Mouse (Mus musculus) limb, embryonic 15.5 days (tissue): ENCODE measurements around the gene Cdc37. TPM values are rescaled to one million over a fixed set of nuclear protein-coding genes. Genes with fewer than 3 reads are reported as not detected.

Experiments used
- polyA plus RNA-seq: library from polyadenylated mRNA; unstranded; fragments of >200 nt; fragmentation: Nextera tagmentation; extraction: Ambion mirVana; gene quantifications from 2 replicates; pipeline ENCODE4 v1.2.1, GENCODE M21; 2015

Gene Cdc37
- polyA plus RNA-seq, 1 experiment from 2014 or later = 298 TPM

Other genes starting within 250 kb of the Cdc37 start
- 79.7 and 82.3 TPM in 2 replicates for gene Dnmt1, start 190.1 kb downstream of the Cdc37 start, polyA plus RNA-seq
- gene S1pr2, start 173.2 kb downstream of the Cdc37 start, polyA plus RNA-seq = 62.0 and 65.1 TPM in 2 replicates
- gene Mrpl4, start 147.2 kb downstream of the Cdc37 start, polyA plus RNA-seq = 112 and 116 TPM in 2 replicates
- 23.4 and 24.4 TPM in 2 replicates for gene Icam1, start 134.0 kb downstream of the Cdc37 start, polyA plus RNA-seq
- 0.96 and 3.0 TPM in 2 replicates for gene Icam4, start 120.6 kb downstream of the Cdc37 start, polyA plus RNA-seq
- gene Icam5, start 117.9 kb downstream of the Cdc37 start, polyA plus RNA-seq = 0.05 and 0.21 TPM in 2 replicates
- gene Zglp1, start 82.9 kb downstream of the Cdc37 start, polyA plus RNA-seq = 0.56 TPM in 1 of 2 replicates, not detected in the other
- gene Gm49373, start 76.9 kb downstream of the Cdc37 start, polyA plus RNA-seq = 0.60 and 0.93 TPM in 2 replicates
- 53.3 and 57.9 TPM in 2 replicates for gene Fdx1l, start 76.4 kb downstream of the Cdc37 start, polyA plus RNA-seq
- 1.2 and 1.6 TPM in 2 replicates for gene Gm38431, start 58.0 kb downstream of the Cdc37 start, polyA plus RNA-seq
- 49.6 and 55.0 TPM in 2 replicates for gene Raver1, start 58.0 kb downstream of the Cdc37 start, polyA plus RNA-seq
- 13.1 and 13.2 TPM in 2 replicates for gene Tyk2, start 18.7 kb downstream of the Cdc37 start, polyA plus RNA-seq
- 6.1 and 6.4 TPM in 2 replicates for gene Pde4a, start 15.7 kb upstream of the Cdc37 start, polyA plus RNA-seq
- gene Keap1, start 89.4 kb upstream of the Cdc37 start, polyA plus RNA-seq = 77.7 and 78.6 TPM in 2 replicates
- gene S1pr5, start 98.5 kb upstream of the Cdc37 start, polyA plus RNA-seq = 6.2 and 6.3 TPM in 2 replicates
- gene Atg4d, start 115.3 kb upstream of the Cdc37 start, polyA plus RNA-seq = 40.8 and 44.2 TPM in 2 replicates
- gene Kri1, start 138.0 kb upstream of the Cdc37 start, polyA plus RNA-seq = 13.1 and 18.4 TPM in 2 replicates
- gene Cdkn2d, start 141.4 kb upstream of the Cdc37 start, polyA plus RNA-seq = 55.3 and 60.1 TPM in 2 replicates
- 42.3 and 43.2 TPM in 2 replicates for gene Ap1m2, start 162.4 kb upstream of the Cdc37 start, polyA plus RNA-seq
- 137 and 150 TPM in 2 replicates for gene Slc44a2, start 170.7 kb upstream of the Cdc37 start, polyA plus RNA-seq
- gene Ilf3, start 217.9 kb upstream of the Cdc37 start, polyA plus RNA-seq = 169 and 174 TPM in 2 replicates